ENCODE assay signal across 11 mouse cellular contexts in genomic region chr1:109985468-109985867, GRCm38 (mm10). TPM values are rescaled to one million over a fixed set of nuclear protein-coding genes. Genes with fewer than 3 reads are reported as not detected.
DNase-seq lines count a peak whose midpoint lies in the region; ATAC-seq and TF ChIP-seq lines count a peak whose summit lies in the region.
"Had no signal": no experiment of that assay in that cellular context is flagged by ENCODE, and none has a peak within 500 bp of the region (broad histone marks: within the 10 kb centered on the region; RNA-seq: fewer than 3 reads in every experiment).

No protein-coding gene starts in this region.

- no peak overlapping the region for H3K4me3 ChIP-seq in lung, embryonic 14.5 days (ENCODE audit: low read depth, low read length)
- no peak overlapping the region for H3K4me3 ChIP-seq in lung, adult 2 months (replicated peaks; ENCODE audit: extremely low read depth, low read depth, low read length)
- no peak overlapping the region for H3K4me3 ChIP-seq in heart, embryonic 12.5 days
- H3K4me3 ChIP-seq: limb, embryonic 15.5 days had no signal

- intact Hi-C loops in left cerebral cortex, postnatal 14 days (cut with DNase I): no loop called here

- H3K27ac ChIP-seq in lung, embryonic 14.5 days (ENCODE audit: low read depth): no peak overlapping the region
- no peak overlapping the region for H3K27ac ChIP-seq in heart, embryonic 12.5 days (ENCODE audit: poor library complexity, severe bottlenecking)
- H3K27ac ChIP-seq: limb, embryonic 15.5 days had no signal

- WGBS in lung, embryonic 14.5 days: 10% methylated on average over 1 of the region's 1 CpGs
- WGBS in lung, adult 2 months: 9% methylated on average over 1 of the region's 1 CpGs
- WGBS in heart, embryonic 12.5 days: 16% methylated on average over 1 of the region's 1 CpGs

- no peaks in the 10 kb centered on the region for H3K4me1 ChIP-seq in lung, embryonic 14.5 days (ENCODE audit: insufficient read depth)
- H3K4me1 ChIP-seq in lung, adult 2 months (ENCODE audit: control insufficient read depth, insufficient read depth, low read length): no peaks in the 10 kb centered on the region
- H3K4me1 ChIP-seq in heart, embryonic 12.5 days (replicated peaks): no peaks in the 10 kb centered on the region

- DNase-seq in lung, embryonic 14.5 days: peak; percentile 17
- DNase-seq in lung, adult 2 months: no peak
- peak; percentile 34 for DNase-seq in embryo, embryonic 11.5 days (ENCODE audit: low read depth, low spot score)
- peak; percentile 24 to 26 for DNase-seq in left cerebral cortex, postnatal 14 days (ENCODE audit: low spot score in 2 of 2)
- DNase-seq in right cerebral cortex, postnatal 14 days: peak; percentile 21
- DNase-seq in adrenal gland, postnatal 25 days: no peak
- no peak for DNase-seq in c-Kit-positive CD71-positive TER-119-positive erythroid progenitor cells, embryonic 14.5 days (ENCODE audit: low spot score)

- no peak overlapping the region for H3K9ac ChIP-seq in lung, embryonic 14.5 days
- H3K9ac ChIP-seq in heart, embryonic 12.5 days: no peak overlapping the region
- H3K9ac ChIP-seq: limb, embryonic 15.5 days had no signal

- no peaks in the 10 kb centered on the region for H3K36me3 ChIP-seq in lung, embryonic 14.5 days (ENCODE audit: insufficient read depth)
- H3K36me3 ChIP-seq in heart, embryonic 12.5 days: no peaks in the 10 kb centered on the region
- H3K36me3 ChIP-seq: limb, embryonic 15.5 days had no signal

- TF ChIP-seq CTCF in lung, embryonic 14.5 days (IDR thresholded peaks at IDR 0.05; ENCODE audit: low read depth): peak; percentile 42
- no peak for TF ChIP-seq CTCF in lung, adult 2 months (IDR thresholded peaks at IDR 0.05; ENCODE audit: insufficient read depth, low read length)

- no peak overlapping the region for H3K4me2 ChIP-seq in lung, embryonic 14.5 days
- no peak overlapping the region for H3K4me2 ChIP-seq in heart, embryonic 12.5 days
- H3K4me2 ChIP-seq: limb, embryonic 15.5 days had no signal

- no peak for ATAC-seq in lung, embryonic 14.5 days (ENCODE audit: insufficient read depth)
- ATAC-seq in heart, embryonic 12.5 days (ENCODE audit: insufficient number of reproducible peaks, low FRiP score): no peak

- H3K27me3 ChIP-seq in lung, embryonic 14.5 days (ENCODE audit: insufficient read depth, low read length): peaks cover 14% of the 10 kb centered on the region
- H3K27me3 ChIP-seq in heart, embryonic 12.5 days (replicated peaks): peaks cover 21% of the 10 kb centered on the region

- no peaks in the 10 kb centered on the region for H3K9me3 ChIP-seq in lung, embryonic 14.5 days (ENCODE audit: low read depth, low read length)
- H3K9me3 ChIP-seq in heart, embryonic 12.5 days (replicated peaks): no peaks in the 10 kb centered on the region
- H3K9me3 ChIP-seq: limb, embryonic 15.5 days had no signal

- no peak for TF ChIP-seq POLR2A in lung, adult 2 months (IDR thresholded peaks at IDR 0.05; ENCODE audit: borderline replicate concordance, extremely low read depth, low read depth, low read length)

RNA-seq across cellular contexts. Expression of gene Cdh7, which starts 3.2 kb away (rescaled TPM):
- 0.22 TPM in 1 of 2 replicates, not detected in the other for polyA plus RNA-seq in lung, embryonic 14.5 days (2014; fragmentation: Nextera tagmentation; extraction: Ambion mirVana)
- not detected in 2 replicates for polyA plus RNA-seq in lung, adult 2 months (2012; rRNA removed)
- total RNA-seq in left cerebral cortex, postnatal 14 days (2021): 10 to 100 TPM; 17.1 to 22.3 TPM
- not detected in 2 replicates for total RNA-seq in adrenal gland, postnatal 25 days (2021)
- 0.42 and 0.95 TPM in 2 replicates for polyA plus RNA-seq in heart, embryonic 12.5 days (2016; fragmentation: Nextera tagmentation; extraction: Ambion mirVana)
- polyA plus RNA-seq: gonadal fat pad, adult 2 months; small intestine, adult 2 months had no signal

Comparison
In these comparisons a context has a peak if more than half of its experiments do, and no peak if none do; other contexts are left out.
1. DNase-seq: peak in lung, embryonic 14.5 days (single experiment), embryo, embryonic 11.5 days (single experiment), left cerebral cortex, postnatal 14 days (2 of 2) and right cerebral cortex, postnatal 14 days (single experiment); none in lung, adult 2 months (single experiment), adrenal gland, postnatal 25 days (single experiment) and c-Kit-positive CD71-positive TER-119-positive erythroid progenitor cells, embryonic 14.5 days (single experiment).